Mouse (Mus musculus) adrenal gland, postnatal 10 days (tissue): Measurements from ENCODE around the gene Slc26a8. TPM values are rescaled to one million over a fixed set of nuclear protein-coding genes. Genes with fewer than 3 reads are reported as not detected.
A peak's percentile ranks its signal among the peaks of the same experiment; 100 is the strongest.

Experiments used
- DNase-seq: peaks from one replicate; pipeline ENCODE4 v3.0.0; 2021; ENCODE audit warnings: mixed read lengths
- total RNA-seq, 2 experiments: library from RNA; stranded (reverse); gene quantifications; 2 replicates each; pipeline ENCODE4 v1.2.3; 2021

Slc26a8 gene
- total RNA-seq, 2 experiments from 2014 or later, result 1.4 to 4.7 TPM

DNA sequence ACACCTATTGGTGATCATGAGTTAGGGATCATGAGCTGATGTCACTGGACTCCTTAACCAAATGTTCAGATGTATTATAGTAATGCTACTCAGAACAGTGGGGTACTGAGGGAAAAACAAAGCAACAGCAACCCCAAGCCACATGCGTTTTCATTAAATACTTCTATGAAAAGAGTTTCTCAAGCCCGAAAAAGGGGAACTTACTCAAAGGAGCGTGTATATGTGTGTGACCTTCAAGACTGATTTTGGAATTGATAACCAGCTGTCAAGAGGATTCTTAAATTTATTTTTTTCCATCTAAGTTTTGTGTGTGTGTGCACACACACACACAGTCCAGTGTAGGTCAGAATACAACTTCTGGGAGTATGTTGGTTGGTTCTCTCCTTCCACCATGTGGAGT is 49.9 kb downstream of the Slc26a8 start:
- DNase-seq, result no peak

DNA sequence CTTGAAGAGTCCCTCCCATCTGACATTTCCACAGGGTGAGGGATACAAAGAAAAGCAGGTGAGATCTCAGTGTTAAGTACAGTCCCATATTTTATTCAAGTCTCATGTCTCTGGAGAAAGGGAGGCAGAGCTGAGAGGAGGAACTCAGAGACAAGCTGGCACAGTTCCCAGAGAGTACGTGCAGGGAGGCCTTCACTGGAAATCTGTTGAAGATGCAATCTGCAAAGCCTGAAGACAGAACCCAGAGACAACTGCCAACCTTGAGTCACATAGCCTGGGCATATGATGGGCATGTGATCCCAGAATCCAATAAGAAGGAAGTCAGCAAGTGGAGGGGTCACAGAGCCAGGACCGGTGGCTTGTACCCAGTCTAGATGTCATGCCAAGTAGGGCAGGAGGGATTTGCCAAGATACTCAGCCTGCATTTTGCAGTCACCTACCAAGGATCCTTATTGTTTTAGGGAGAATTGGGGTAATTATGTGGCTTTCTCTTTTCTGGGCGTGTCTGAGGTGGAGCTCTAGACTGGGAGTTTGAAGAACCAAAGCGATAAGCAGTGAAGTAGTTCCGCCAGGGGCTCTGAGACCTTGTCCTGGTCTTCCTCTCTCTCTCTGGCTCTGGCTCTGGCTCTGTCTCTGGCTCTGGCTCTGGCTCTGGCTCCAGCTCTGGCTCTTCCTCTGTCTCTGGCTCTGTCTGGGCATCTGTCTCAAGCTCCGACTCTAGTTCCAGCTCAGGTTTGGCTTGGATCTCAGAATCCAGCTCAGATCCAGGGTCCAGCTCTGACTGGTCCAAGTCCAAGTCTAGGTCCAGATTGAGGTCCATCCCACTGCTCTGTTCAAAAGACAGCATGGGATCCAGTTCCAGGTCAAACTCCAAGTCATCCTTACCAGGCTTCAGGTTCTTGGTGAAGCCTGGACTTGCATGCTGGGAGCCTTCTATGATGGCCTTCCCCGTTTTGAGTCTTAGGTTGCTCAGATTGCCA is 52.0 kb downstream of the Slc26a8 start:
- peak; percentile 51 for DNase-seq

- DNase-seq, result no peak
Measured at GRCm38 (mm10) chr17:28635842-28636241, 54.2 kb downstream of the Slc26a8 start.

DNA sequence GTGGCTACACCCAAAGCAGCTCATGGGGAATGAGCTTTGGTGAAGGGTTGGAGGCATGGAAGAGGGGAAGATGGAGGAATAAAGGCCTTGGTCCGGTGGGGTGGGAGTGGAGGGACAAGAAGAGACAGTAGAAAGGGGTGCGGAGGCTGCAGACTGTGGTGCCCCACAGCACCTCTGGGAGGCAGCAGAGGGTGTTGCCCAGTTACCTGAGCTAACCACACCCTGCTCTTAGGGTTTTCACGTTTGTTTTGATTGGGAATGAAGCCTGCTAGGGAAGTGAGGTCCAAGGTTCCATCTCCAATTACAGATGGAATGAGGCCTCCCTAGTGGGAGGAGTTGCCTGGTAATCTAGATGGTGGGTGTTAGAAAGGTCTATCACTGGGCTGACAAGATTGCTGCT is 60.9 kb downstream of the Slc26a8 start:
- no peak for DNase-seq

GRCm38 (mm10) chr17:28628248-28629124 is 61.5 kb downstream of the Slc26a8 start:
- no peak for DNase-seq

GRCm38 (mm10) chr17:28626937-28627336 is 63.1 kb downstream of the Slc26a8 start:
- DNase-seq, result no peak

- no peak for DNase-seq
Measured at GRCm38 (mm10) chr17:28625327-28625726, 64.7 kb downstream of the Slc26a8 start.

- no peak for DNase-seq
Measured at GRCm38 (mm10) chr17:28624841-28625240, 65.2 kb downstream of the Slc26a8 start.

GRCm38 (mm10) chr17:28622300-28622759 is 67.7 kb downstream of the Slc26a8 start, which contains the start of gene Srpk1:
Gene Srpk1, minus strand, starts transcription at chr17:28622709.
- peak; percentile 96 for DNase-seq

DNA sequence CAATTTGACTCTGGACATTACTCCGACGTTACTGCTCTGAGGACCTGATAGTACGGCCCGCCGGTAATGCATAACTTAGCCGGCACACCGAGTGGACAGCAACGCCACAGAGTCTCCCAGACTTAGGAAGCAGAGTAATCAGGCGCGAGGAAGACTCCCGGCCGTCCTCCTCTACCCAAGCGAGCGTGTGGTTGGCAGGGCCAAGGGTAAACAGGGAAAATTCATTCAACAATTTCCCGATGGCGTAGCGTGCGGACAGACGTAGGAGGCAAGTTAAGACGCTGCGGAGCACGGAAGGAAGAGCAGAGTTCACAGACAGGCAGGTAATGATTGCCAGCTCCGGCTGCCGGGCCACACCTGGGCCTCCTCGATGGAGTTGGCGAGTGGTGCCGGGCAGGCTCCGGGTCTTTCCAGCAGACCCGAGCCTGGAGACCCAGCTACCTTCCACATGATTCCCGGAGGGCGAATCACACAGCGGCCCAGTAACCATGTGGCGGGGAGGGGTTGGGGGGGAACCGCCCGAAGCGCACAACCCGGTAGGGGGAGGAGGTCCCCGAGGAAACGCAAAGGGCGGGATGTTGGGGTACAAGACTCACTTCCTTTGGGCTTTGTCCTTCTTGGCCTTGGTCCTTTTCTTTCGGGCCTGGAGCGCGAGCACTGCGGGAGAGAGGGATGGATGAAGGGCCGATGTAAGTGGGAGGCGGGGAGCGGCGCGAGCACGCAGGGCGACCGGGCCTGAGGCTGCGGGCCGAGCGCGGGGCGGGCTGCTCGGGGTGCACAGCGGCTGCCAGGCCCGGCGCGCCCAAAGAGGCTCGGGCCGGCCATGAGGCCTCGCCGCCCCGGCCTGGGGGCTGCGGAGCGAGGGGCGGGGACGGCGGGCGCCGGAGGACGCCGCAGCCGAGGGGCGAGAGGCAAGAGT is 68.4 kb downstream of the Slc26a8 start:
- DNase-seq, result peak; percentile 67

GRCm38 (mm10) chr17:28618775-28619174 is 71.3 kb downstream of the Slc26a8 start:
- DNase-seq, result no peak

GRCm38 (mm10) chr17:28618124-28618523 is 71.9 kb downstream of the Slc26a8 start:
- DNase-seq, result no peak

DNA sequence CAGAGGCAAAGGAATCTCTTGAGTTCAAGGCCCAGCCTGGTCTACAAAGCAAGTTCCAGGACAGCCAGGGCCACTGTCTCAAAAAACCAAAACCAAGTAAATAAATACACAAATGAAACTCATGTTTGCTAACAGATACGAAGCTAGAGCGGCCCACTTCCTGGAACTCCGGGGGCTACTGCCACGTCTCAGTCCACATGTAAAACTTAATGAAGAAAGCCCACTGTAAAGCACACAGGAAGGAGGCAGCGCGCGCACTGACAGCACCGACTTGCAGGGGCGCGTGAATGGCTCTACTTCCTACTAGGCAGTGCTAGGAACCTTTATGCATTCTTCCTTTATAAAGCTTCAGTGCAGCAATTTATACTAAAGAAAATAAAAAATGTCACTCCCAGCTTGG is 72.4 kb downstream of the Slc26a8 start:
- no peak for DNase-seq

- no peak for DNase-seq
Measured at GRCm38 (mm10) chr17:28615332-28615731, 74.7 kb downstream of the Slc26a8 start.

DNA sequence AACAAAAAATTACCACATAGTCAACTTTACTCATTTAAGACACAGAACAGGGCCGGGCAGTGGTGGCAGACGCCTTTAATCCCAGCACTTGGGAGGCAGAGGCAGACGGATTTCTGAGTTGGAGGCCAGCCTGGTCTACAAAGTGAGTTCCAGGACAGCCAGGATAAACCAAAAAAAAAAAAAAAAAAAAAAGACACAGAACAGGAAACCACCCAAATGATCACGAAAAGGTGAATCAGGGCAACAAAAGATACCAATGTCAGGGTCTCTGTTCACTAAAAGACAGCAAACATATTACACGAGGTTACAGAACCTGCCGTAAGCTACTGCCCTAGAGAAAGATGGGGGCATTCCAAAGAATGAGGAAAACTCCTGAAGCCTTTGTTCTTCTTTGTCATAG is 76.9 kb downstream of the Slc26a8 start:
- no peak for DNase-seq

GRCm38 (mm10) chr17:28612603-28613002 is 77.4 kb downstream of the Slc26a8 start:
- DNase-seq, result no peak

- DNase-seq, result no peak
Measured at GRCm38 (mm10) chr17:28609543-28609942, 80.5 kb downstream of the Slc26a8 start.

DNA sequence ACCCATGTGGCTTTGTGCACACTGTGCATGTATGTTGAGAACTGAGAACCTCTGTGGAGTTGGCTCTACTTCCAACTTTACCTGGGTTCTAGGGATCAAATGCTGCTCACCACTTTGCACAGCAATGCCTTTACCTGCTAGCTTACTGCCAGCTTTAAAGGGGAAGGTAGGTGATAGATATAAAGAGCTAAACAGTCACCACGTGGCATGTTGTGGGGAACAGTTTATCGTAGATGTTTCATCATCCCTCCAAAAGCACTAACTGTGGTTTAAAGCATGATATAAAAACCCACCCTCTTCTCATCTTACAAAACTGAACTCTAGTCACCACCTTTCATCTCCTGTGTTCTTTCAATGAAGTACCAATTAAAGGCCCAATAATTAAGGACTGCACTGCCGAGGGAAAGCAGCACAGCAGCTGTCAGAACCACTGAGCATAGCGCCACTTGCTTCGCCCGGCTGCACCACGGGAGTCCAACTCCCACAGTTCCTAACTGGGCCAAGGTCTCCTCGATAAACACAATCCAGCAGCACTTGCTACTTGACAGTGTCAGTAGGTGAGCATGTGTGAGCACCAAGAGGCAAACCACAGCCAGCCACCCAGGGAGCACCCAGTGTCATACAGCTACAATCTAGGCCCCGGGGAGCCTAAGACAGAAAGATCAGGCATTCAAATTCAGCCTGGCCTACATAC is 88.3 kb downstream of the Slc26a8 start:
- DNase-seq, result peak; percentile 35

DNA sequence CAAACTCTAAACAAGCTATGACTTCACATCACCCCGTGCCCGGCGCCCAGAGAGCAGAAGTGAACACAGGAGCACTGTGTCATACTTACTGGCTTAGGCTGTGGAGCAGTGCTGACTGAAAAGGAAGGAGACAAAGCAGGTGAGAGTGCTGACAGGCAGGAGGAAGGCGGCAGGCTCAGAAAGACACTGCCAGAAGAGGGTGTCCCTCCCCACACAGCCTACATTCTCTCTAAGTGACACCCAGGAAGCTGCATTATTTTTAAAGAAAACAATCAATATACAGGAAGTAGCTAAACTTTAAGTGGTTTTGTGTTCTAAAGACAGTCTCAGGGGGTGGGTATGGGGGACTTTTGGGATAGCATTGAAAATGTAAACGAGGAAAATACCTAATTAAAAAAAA is 89.3 kb downstream of the Slc26a8 start:
- no peak for DNase-seq

GRCm38 (mm10) chr17:28593965-28594364 is 96.1 kb downstream of the Slc26a8 start:
- DNase-seq, result no peak

- DNase-seq, result peak; percentile 86
Measured at GRCm38 (mm10) chr17:28592998-28593397, 97.0 kb downstream of the Slc26a8 start.
